Mouse (Mus musculus): ENCODE results near the gene Nav2. TPM values are rescaled to one million over a fixed set of nuclear protein-coding genes. Genes with fewer than 3 reads are reported as not detected.

Nav2 gene
- total RNA-seq, 2 experiments from 2014 or later = 77.1 to 106 TPM

DNA sequence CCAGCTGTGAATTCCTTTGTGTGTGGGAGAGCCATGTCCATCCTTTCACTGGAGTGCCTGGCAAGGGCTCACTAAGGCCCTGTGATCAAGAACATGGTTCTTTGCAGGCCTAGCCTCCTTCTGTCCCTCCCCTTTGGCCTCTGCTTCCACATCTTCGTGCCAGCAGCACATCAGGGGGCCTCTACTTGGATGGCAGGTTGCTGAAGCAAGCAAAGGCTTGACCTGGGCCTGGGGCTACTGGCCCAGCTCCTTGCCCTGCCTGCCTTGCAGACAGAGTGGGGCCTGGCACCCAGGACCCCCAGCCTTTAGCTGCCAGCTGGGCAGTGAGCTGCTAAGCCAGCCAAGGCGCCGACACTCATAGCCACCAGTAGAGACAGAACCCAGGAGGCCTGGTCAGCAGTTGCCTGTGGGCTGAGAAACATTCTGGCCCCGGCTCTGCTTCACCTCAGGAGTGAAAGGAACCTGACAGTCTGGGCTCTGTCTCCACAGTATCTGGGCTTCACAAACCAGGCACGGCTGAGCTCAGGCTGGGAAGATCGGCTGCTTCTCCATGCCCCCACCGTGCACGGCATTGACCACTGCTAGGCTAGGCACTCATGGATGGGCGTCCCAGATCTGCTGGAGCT is 267.4 kb downstream of the Nav2 start:
- intact Hi-C loops (cut with DNase I) = no loop called here
- no peak for DNase-seq (ENCODE audit: low spot score in 2 of 2)

DNA sequence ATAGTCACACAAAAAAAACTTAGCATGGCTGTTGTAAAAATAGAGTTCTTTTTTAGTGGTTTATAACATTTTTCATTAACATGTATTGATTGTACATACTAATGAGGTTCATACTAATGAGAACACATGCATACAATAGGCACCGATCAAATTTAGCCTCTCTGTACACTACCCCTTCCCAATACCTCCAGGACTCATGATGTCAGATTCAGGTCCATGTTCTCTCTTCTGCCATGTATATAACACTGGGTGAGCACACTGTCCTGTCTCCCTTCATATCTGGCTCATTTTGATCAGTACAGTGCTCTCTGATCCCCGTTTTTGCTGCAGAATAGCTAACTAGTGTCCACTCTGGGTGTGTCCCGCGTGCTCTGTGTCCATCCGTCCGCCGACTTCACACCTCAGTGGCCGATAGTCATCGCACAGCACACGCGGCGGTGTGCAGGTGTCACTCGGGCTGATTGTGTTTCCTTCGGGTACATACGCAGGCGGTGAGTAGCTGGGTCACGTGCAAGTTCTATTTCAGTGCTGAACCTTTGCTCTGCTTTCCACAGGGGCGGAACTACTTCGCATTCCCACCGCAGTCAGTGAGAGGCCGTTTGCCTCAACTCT is 268.2 kb downstream of the Nav2 start:
- intact Hi-C loops (cut with DNase I) = no loop called here
- no peak for DNase-seq (ENCODE audit: low spot score in 2 of 2)

DNA sequence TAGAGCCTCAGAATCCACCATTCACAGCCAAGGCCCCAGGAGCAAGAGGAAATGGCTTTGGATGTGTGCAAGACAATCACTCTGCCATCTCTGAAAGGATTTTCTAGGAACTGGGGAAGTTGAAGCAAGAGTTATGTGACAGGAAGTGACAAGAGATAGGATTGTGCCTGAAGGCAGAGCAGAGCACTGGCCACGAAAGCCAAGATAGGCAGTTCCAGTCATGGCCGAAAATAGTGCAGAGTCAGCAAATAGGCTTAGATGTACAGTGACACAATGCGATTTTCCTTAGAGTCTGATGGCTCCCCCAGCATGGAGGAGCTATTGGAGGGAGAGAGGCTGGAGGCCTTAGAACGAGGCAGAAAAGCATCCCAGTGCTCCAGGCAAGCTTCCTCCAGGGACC is 269.7 kb downstream of the Nav2 start:
- intact Hi-C loops (cut with DNase I) = no loop called here
- no peak for DNase-seq (ENCODE audit: low spot score in 2 of 2)

DNA sequence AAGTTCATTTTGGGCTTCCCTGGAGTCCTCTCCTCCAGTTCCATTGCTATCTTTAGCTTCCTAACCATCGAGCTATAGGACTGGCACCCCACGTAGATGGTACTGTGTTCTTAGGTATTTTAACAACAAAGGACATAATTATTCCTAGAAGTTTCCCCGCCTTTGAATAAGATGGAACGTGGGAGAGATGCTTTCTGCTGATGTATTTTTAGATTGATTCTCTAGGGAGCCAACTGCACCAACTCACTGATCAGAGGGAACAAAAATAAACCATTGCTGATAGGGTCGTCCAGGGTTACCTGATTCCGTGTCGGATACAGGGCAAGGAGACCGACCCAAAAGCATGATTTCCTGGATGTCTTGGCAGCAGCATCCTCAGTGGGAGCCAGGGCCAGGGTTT is 272.5 kb downstream of the Nav2 start:
- DNase-seq (ENCODE audit: low spot score in 2 of 2) = no peak
- intact Hi-C loops (cut with DNase I) = no loop called here

DNA sequence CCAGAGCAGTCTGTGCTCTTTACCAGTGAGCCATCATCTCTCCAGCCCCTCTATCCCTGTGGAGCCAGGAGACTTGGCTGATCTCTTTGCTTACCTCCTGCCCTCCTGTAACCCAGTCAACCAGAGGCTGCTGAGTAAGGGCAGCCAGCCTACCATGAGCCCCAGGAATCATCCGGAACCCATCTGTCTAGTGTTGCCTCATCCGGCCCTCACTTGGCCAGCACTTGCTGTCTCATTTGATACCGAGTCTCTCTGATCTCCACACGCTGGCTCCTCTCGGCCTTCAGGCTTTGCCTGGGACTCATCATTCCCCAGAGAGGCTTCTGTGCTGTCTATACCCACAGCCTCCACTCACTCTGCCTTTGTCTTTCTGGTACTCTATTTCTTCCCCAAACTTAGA is 273.9 kb downstream of the Nav2 start:
- DNase-seq (ENCODE audit: low spot score in 2 of 2) = no peak
- intact Hi-C loops (cut with DNase I) = no loop called here

DNA sequence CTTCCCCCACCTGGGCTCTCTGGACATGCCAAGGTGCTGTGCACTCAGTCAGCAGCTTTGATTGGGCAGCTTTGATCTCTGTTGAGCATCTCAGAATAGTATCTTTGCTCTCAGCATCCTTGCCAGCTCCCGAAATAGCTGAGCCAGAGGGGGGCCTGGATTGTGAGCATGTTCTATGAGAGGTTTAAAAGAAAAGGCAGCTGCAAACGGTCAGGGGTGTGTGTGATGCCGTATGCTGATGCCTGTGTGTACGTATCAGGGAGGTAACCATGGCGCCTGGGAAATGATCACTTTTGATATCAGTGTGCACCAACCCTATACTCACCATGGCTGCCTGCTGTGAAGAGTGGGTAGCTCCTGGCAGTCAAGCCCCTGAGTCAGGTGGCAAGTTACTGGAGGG is 275.2 kb downstream of the Nav2 start:
- intact Hi-C loops (cut with DNase I) = no loop called here
- peak in 1 of 2 experiments; percentile 60 for DNase-seq (ENCODE audit: low spot score in 2 of 2)

DNA sequence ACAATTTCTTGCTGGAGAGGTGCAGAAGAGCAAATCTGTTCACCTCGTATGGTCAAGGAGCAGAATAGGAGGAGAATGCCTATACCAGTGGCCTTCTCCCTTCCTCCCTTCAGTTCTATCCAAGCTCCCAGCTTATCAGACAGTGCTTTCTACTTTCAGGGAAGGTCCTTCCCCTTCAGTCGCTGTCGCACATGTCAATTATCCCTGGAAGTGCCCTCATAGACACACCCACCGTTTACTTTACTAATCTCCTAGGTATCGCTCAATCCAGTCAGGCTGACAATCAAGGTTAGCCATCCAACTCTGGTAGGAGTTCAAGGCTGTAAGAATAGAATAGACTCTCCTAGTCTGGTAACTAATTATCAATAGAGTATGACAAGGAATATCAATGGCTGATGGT is 277.5 kb downstream of the Nav2 start:
- intact Hi-C loops (cut with DNase I) = loop anchor here (2.0 kb wide), 1 partner anchor 39 kb away; no protein-coding TSS in a partner anchor
- no peak for DNase-seq (ENCODE audit: low spot score in 2 of 2)

DNA sequence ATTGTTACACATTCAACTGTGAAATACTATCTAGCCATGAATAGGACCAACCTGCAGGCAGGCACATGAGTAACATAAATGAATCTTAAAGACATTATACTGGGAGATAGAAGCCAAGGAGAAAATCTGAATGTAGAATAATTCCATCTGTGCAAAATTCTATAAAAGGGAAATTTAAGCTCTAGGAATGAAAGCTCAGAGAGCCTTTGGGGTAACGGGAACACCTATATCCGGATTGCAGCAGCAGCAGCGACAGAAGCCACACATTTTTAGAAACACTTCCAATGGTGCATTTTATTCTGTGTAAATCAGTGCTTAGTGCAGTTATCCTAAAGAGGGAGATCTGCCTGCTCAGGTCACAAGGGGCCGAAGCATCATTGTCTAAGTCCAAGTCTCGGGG is 280.8 kb downstream of the Nav2 start:
- DNase-seq (ENCODE audit: low spot score in 2 of 2) = peak in 1 of 2 experiments; percentile 90
- intact Hi-C loops (cut with DNase I) = loop anchor here (1.0 kb wide), 1 partner anchor 56 kb away; no protein-coding TSS in a partner anchor

DNA sequence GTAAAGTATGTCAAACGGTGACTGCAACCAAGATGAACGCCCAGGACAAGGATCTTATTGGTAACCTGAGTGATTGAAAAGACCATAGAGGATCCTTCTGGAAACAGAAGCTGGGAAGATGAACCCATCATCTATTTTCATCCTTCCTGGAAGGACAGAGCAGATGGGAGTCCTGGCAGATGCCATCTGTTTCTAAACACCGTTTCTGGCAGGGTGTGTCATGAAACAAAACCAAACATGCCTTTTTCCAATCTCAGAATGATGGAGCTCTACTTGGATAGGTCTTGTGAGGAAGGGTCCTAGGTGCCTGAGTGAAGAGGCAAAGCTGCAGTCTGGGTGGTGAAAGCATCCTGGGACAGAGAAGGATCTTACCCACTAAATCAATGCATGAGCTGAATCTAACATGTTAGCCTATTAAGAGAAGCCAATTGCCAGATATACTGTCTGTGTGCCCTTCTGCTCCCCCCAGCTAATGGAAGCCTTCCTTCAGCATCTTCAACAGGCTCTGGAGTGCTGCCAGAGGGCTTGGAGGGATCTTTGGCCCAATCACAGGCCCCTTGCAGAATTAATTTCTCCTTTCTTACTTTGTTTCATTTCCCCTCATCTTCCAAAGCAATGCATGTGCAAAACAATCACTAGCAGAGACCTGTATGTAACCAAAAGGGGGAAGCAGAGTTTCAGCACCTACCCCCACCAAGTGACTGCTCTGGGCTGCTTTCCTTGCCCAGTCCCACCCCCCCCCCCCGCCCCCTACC is 281.9 kb downstream of the Nav2 start:
- intact Hi-C loops (cut with DNase I) = loop anchor here (2.0 to 5.0 kb wide), 2 partner anchors 38 to 77 kb away; no protein-coding TSS in a partner anchor
- DNase-seq (ENCODE audit: low spot score in 2 of 2) = peak; percentile 57 to 84

DNA sequence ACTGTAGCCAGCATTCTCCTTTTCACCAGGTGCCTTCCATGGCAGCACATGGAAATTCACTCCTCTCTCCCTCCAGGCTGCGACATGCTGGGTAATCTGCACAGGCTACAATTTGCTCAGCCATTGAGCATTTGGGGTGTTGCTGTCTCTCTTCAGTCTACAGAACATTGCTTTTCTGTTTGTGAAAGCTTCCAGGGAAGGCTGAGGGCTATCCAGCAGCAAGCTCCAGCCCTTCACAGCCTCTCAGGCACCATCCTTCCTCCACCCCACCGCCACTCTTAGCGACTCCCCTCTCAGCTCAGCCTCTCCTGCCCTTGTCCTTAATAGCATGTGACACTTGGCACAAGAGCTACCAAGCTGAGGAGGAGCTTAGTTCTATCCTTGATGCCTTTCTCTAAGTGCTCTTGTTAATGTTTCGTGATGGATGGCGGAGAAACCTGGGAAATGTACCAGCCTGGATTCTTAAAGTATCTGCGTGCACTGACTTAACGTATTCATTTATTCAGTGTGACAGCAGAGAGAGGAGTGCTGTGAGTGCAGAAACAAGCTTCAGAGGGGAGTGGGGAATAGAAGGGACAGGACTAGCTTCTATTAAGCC is 282.7 kb downstream of the Nav2 start:
- intact Hi-C loops (cut with DNase I) = loop anchor here (1.0 to 5.0 kb wide), 3 partner anchors 38 to 76 kb away; no protein-coding TSS in a partner anchor
- DNase-seq (ENCODE audit: low spot score in 2 of 2) = peak in 1 of 2 experiments; percentile 90

DNA sequence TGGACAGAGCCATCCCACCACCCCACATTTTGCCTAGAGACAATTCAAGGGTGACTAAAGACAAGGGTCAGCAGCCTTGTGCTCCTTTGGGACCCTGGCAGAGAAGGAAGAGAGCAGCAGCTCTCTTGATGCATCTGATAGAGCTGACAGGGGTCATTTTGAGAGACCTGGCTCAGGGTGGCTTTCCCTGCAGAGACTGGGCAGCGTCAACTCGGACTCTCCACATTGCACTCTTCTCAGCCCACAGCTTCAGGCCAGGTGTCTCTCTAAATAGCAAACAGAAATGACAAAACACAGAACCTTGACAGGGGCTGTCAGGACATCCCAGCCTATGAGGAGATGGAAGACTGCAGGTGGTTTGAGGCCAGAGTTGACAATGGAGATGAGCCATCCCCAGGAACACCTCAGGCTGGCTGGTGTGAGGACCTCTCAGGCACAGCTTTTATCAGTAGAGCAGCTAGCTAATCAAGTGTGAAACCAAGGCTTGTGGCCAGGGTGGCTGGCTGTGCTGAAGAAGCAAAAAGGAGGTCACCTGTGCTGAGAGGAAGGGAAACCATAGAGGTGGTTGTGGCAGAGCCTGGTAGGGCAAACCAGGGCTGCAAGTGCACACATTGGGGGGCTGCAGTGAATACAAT is 283.7 kb downstream of the Nav2 start:
- intact Hi-C loops (cut with DNase I) = loop anchor here (5.0 kb wide), 1 partner anchor 75 kb away; no protein-coding TSS in a partner anchor
- no peak for DNase-seq (ENCODE audit: low spot score in 2 of 2)

DNA sequence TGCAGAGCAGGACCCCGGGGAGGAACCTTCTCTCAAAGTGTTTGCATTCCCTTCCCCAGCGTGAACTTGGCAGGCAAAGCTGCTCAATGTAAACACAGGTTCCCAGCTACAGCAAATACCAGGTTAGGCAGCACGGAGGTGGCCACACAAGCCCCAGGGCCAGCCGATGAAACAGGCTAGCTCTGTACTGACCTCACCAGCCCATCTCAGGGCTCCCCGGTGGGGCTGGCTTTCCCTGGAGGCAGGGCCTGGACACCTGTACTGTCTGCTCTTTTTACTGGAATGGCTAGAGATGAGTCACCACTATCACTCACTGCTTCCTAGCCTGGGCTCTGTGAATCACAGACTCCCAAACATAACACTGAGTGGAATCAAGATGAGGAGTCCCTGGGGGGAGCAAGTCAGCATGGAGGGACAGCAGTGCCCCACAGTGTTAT is 287.2 kb downstream of the Nav2 start:
- DNase-seq (ENCODE audit: low spot score in 2 of 2) = peak in 1 of 2 experiments; percentile 64
- intact Hi-C loops (cut with DNase I) = no loop called here

DNA sequence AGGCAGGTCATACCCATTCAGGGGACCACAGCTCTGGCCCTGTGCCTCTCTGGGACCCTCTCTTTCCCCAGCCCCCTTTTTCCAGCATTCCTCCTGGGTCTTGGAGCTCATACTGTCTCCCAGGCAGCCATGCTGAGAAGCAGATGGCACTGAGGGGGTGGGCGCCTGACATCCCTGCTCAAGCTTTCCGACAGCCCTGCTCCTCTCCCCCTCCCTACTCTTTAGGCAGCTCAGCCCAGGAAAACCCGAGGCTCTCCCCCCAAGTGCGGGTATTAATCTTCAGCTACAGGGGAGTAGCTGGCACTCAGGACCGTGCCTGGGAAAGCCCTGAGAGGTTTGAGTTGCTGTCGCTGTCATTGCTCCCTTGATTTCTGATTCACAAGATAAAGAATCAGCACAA is 290.9 kb downstream of the Nav2 start:
- DNase-seq (ENCODE audit: low spot score in 2 of 2) = peak; percentile 56 to 79
- intact Hi-C loops (cut with DNase I) = no loop called here

DNA sequence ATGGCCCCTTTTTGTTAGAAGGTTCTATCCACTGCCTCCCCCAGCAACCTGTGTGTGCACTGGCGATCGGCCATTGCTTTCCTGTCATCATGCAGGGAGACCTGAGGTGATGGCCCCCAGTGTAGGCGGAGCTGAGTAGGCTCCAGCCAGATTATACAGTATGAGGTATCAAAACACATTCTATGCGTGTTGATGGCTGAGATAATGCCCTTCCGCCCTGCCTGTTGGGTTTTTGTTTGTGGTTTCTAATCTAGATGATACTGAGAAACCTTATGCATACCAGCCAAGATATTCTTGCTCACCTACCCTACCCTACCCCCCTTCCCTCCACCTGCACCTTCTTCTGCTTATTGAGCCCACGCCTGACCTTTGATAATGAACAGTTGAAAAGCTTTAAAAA is 291.8 kb downstream of the Nav2 start:
- intact Hi-C loops (cut with DNase I) = no loop called here
- no peak for DNase-seq (ENCODE audit: low spot score in 2 of 2)

DNA sequence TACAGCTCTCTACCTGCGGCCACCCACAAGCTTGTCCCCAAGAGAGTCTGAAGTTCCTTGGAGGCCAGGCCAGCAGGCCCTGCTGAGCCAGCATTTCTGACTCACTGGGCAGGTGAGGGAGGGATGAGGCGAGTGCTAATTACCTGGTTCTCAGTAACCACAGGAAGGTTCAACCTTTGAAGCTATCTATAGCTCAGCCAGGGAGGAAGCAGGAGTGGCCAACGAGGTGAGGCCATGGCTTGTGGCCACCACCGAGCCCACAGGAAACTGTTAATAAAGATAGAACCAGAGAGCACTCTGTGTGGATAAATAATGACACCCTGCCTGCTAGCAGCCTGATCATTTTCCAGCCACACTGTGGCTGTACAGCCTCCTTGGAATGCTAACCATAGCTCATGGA is 294.5 kb downstream of the Nav2 start:
- intact Hi-C loops (cut with DNase I) = no loop called here

DNA sequence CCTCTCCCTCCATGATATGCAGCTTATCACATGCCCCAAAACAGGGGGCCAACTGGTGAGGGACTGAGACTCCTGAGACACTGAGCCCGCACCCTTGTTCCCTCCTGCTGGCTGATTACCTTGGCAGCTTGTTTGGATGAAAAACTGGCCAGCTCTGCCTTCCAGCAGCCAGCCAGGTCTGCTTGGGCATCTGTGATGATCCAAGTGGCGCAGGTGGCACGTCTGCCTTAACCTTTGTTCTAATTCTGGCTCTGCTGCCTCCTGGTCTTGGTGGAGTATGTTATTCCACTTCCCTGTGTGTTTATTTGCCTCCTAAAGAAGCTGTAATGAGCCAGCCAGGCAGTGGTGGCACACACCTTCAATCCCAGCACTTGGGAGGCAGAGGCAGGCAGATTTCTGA is 296.3 kb downstream of the Nav2 start:
- intact Hi-C loops (cut with DNase I) = loop anchor here (5.0 kb wide), 1 partner anchor 42 kb away; no protein-coding TSS in a partner anchor
- DNase-seq (ENCODE audit: low spot score in 2 of 2) = no peak

More for the DNA sequence above, 294.5 kb downstream of the Nav2 start:
- no peak for DNase-seq (ENCODE audit: low spot score in 2 of 2)

DNA sequence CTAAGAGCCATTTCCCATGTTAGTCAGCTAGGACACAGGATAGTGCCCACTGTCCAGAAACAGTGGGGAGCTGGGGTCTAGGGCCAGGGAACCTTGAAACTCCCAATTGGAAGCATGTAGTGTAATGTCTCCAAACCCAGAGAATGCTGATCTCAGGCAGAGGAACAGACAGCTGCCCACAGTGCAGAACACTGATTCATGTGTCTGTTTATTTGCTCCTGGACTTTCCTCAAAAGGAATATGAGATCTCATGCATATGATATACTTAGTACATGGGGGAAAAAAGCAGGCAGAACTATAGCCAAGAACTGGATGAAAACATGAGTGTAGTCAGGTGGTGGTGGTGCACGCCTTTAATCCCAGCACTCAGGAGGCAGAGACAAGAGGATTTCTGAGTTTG is 297.0 kb downstream of the Nav2 start:
- intact Hi-C loops (cut with DNase I) = loop anchor here (5.0 kb wide), 1 partner anchor 42 kb away; no protein-coding TSS in a partner anchor
- DNase-seq (ENCODE audit: low spot score in 2 of 2) = no peak

DNA sequence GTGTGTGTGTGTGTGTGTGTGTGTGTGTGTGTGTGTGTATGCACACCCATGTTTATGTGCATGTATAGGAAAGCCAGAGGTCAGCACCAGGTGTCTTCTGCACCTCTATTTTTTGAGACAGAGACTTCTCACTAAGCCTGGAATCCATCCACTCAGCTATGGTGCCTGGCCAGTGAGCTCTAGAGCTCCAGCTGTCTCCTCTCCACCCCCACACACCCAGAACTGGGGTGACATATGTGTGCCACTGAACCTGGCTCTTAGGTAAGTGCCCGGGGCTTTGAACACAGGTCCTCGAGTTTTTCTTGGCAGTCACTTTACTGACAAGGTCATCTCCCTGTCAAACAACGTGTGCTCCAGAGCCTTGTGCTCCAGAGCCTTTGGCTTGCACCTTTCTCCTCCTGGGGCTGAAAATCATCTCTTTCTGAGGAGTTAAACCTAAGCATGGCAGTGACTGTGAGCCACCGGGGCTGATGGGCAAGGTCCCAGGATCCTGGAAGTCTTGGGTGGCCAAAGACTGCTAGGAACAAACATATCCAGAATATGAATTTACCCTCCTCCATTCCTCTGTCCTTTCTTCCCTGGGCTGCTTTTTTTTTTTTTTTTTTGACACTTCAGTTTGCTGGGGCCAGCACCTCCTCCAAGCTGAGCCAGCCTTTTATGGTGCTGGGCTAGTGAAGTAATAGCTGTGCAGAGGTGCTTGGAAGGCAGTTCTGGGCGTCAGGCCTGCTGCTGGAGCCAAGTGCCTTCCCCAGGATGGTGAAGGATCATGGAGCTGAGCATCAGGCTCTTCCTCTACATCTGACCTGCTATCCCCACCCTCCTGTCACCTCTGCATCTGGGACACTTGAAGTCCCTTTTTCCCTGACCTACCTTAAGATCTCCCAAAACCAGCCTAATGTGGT is 298.5 kb downstream of the Nav2 start:
- intact Hi-C loops (cut with DNase I) = loop anchor here (5.0 kb wide), 1 partner anchor 40 kb away; no protein-coding TSS in a partner anchor
- peak in 1 of 2 experiments; percentile 47 for DNase-seq (ENCODE audit: low spot score in 2 of 2)
